Mouse (Mus musculus) midbrain, postnatal 0 days (tissue): ENCODE measurements around the gene Adgra3. TPM values are rescaled to one million over a fixed set of nuclear protein-coding genes. Genes with fewer than 3 reads are reported as not detected.

Source experiments
- ATAC-seq: fragments of 200-750 bp; cut with Nextera tagmentation; 2 replicates; pipeline ENCODE4 v1.8.0; 2017; ENCODE audit warnings: moderate number of reproducible peaks, mild to moderate bottlenecking, moderate TSS enrichment, moderate library complexity; ENCODE audit not compliant: low FRiP score
- DNase-seq: peaks from one replicate; pipeline ENCODE4 v3.0.0-alpha.2; 2015; ENCODE audit warnings: low spot score
- H3K27ac ChIP-seq: fragments of 300-500 bp; sonication (generic); 2 replicates; pipeline ENCODE4 v1.5.1; 2014; ENCODE audit warnings: low read depth, mild to moderate bottlenecking, low read length, mixed read lengths
- H3K27me3 ChIP-seq: fragments of 300-500 bp; sonication (generic); 2 replicates; pipeline ENCODE4 v1.6.1; 2014; ENCODE audit warnings: low read length, control low read depth, mixed read lengths; ENCODE audit not compliant: insufficient read depth
- H3K36me3 ChIP-seq: fragments of 300-500 bp; sonication (generic); 2 replicates; pipeline ENCODE4 v1.6.1; 2014; ENCODE audit warnings: low read length, control low read depth, mixed read lengths; ENCODE audit not compliant: insufficient read depth
- H3K4me1 ChIP-seq: fragments of 300-500 bp; sonication (generic); 2 replicates; pipeline ENCODE4 v1.6.1; 2014; ENCODE audit warnings: mild to moderate bottlenecking, control low read depth, antibody characterized with exemption, low read length, mixed read lengths; ENCODE audit not compliant: insufficient read depth
- H3K4me2 ChIP-seq: fragments of 300-500 bp; sonication (generic); 2 replicates; pipeline ENCODE4 v1.6.1; 2014; ENCODE audit warnings: low read depth, mild to moderate bottlenecking, low read length, mixed read lengths; ENCODE audit not compliant: poor library complexity, severe bottlenecking
- H3K4me3 ChIP-seq: fragments of 300-500 bp; sonication (generic); 2 replicates; pipeline ENCODE4 v1.5.1; 2014; ENCODE audit warnings: low read depth, mild to moderate bottlenecking, low read length, moderate library complexity
- H3K9ac ChIP-seq: fragments of 300-500 bp; sonication (generic); replicated peaks from 2 replicates; pipeline ENCODE4 v1.6.1; 2014; ENCODE audit warnings: mild to moderate bottlenecking, low read length, moderate library complexity, mixed read lengths; ENCODE audit not compliant: poor library complexity, severe bottlenecking
- H3K9me3 ChIP-seq: fragments of 300-500 bp; sonication (generic); 2 replicates; pipeline ENCODE4 v1.6.1; 2016; ENCODE audit warnings: low read length, control low read depth
- CTCF ChIP-seq: IDR thresholded peaks from 2 replicates; pipeline ENCODE4 v1.5.1; 2016; ENCODE audit warnings: antibody characterized with exemption, mild to moderate bottlenecking
- WGBS: fragments of 180-500 bp; shearing (Covaris S2); extraction: QIAGEN DNeasy Blood & Tissue Kit; methylation state at CpG from one replicate; pipeline ENCODE4 v1.1.7; 2014; 5-methylcytosine and 5-hydroxymethylcytosine counted together
- polyA plus RNA-seq: library from polyadenylated mRNA; unstranded; fragments of >200 nt; fragmentation: Nextera tagmentation; extraction: Ambion mirVana; gene quantifications from 2 replicates; pipeline ENCODE4 v1.2.1, GENCODE M21; 2015
- total RNA-seq: library from RNA; depleted of rRNA; stranded (reverse); fragments of >200 nt; gene quantifications from 2 replicates; pipeline ENCODE4 v1.2.3, GENCODE M21; 2014

The Adgra3 gene
- total and polyA plus RNA-seq, 2 experiments from 2014 or later: 8.1 to 37.5 TPM

- Histone ChIP-seq H3K9me3 (no peaks in the 10 kb centered on the region), H3K36me3 (no peaks in the 10 kb centered on the region), H3K4me1 (no peaks in the 10 kb centered on the region), H3K9ac (no peak overlapping the region), H3K27me3 (no peaks in the 10 kb centered on the region), H3K4me3 (no peak overlapping the region), H3K4me2 (no peak overlapping the region), H3K27ac (no peak overlapping the region)
- WGBS: 31% methylated on average over 5 of the region's 5 CpGs
- DNase-seq (no peak), ATAC-seq (no peak)
- TF ChIP-seq CTCF: no peak
These were observed 43.6 kb downstream of the Adgra3 start for GRCm38 (mm10) chr5:50015147-50015697.

GRCm38 (mm10) chr5:50014658-50015057 lies 44.1 kb downstream of the Adgra3 start:
- Histone ChIP-seq H3K9ac (no peak overlapping the region), H3K9me3 (no peaks in the 10 kb centered on the region), H3K27me3 (no peaks in the 10 kb centered on the region), H3K4me3 (no peak overlapping the region), H3K4me2 (no peak overlapping the region), H3K27ac (no peak overlapping the region), H3K4me1 (no peaks in the 10 kb centered on the region), H3K36me3 (no peaks in the 10 kb centered on the region)
- 42% methylated on average over 7 of the region's 7 CpGs for WGBS
- DNase-seq (no peak), ATAC-seq (no peak)
- TF ChIP-seq CTCF: no peak

- H3K27ac ChIP-seq: no peak overlapping the region
- no peaks in the 10 kb centered on the region for H3K4me1 ChIP-seq
- no peaks in the 10 kb centered on the region for H3K36me3 ChIP-seq
- DNase-seq (no peak), ATAC-seq (no peak)
- WGBS: 66% methylated on average over 4 of the region's 4 CpGs
- H3K4me3 ChIP-seq: no peak overlapping the region
- no peak overlapping the region for H3K9ac ChIP-seq
- H3K4me2 ChIP-seq: no peak overlapping the region
- TF ChIP-seq CTCF: no peak
- H3K27me3 ChIP-seq: no peaks in the 10 kb centered on the region
- H3K9me3 ChIP-seq: no peaks in the 10 kb centered on the region
These were observed 44.8 kb downstream of the Adgra3 start for GRCm38 (mm10) chr5:50013965-50014364.

- H3K9ac ChIP-seq: no peak overlapping the region
- ATAC-seq (no peak), DNase-seq (no peak)
- 32% methylated on average over 4 of the region's 4 CpGs for WGBS
- H3K4me1 ChIP-seq: no peaks in the 10 kb centered on the region
- no peak overlapping the region for H3K4me2 ChIP-seq
- no peaks in the 10 kb centered on the region for H3K9me3 ChIP-seq
- no peaks in the 10 kb centered on the region for H3K27me3 ChIP-seq
- no peak for TF ChIP-seq CTCF
- no peak overlapping the region for H3K27ac ChIP-seq
- no peaks in the 10 kb centered on the region for H3K36me3 ChIP-seq
- H3K4me3 ChIP-seq: no peak overlapping the region
These were observed 50.0 kb downstream of the Adgra3 start for GRCm38 (mm10) chr5:50008841-50009240.

- WGBS: 81% methylated on average over 9 of the region's 9 CpGs
- DNase-seq: no peak
- H3K4me3 ChIP-seq: no peak overlapping the region
- no peak for TF ChIP-seq CTCF
- H3K4me1 ChIP-seq: no peaks in the 10 kb centered on the region
- H3K4me2 ChIP-seq: no peak overlapping the region
- ATAC-seq: no peak
- H3K9ac ChIP-seq: no peak overlapping the region
- no peaks in the 10 kb centered on the region for H3K36me3 ChIP-seq
- H3K27ac ChIP-seq: no peak overlapping the region
- no peaks in the 10 kb centered on the region for H3K9me3 ChIP-seq
- no peaks in the 10 kb centered on the region for H3K27me3 ChIP-seq
These were observed 51.7 kb downstream of the Adgra3 start for GRCm38 (mm10) chr5:50006915-50007658.

- peak; percentile 47 for TF ChIP-seq CTCF
- no peak for ATAC-seq
- Histone ChIP-seq H3K4me2 (no peak overlapping the region), H3K36me3 (no peaks in the 10 kb centered on the region), H3K9me3 (no peaks in the 10 kb centered on the region), H3K27me3 (no peaks in the 10 kb centered on the region), H3K9ac (no peak overlapping the region), H3K27ac (no peak overlapping the region), H3K4me3 (no peak overlapping the region), H3K4me1 (no peaks in the 10 kb centered on the region)
- DNase-seq: no peak
- WGBS: 90% methylated on average over 6 of the region's 6 CpGs
These were observed 56.5 kb downstream of the Adgra3 start for GRCm38 (mm10) chr5:50002269-50002668.
